Mouse (Mus musculus) heart, adult 2 months (tissue): Measurements from ENCODE around the gene Bsn.

Experiments
- CTCF ChIP-seq: fragments of 200-600 bp; IDR thresholded peaks from 2 replicates; pipeline ENCODE4 v1.8.1; 2022; ENCODE audit warnings: antibody characterized with exemption, mild to moderate bottlenecking, moderate library complexity
- EP300 ChIP-seq: fragments of 200-500 bp; IDR thresholded peaks from 2 replicates; pipeline ENCODE4 v1.6.1; 2011; ENCODE audit warnings: low read depth, low read length, control low read depth; ENCODE audit not compliant: insufficient read depth
- POLR2A ChIP-seq: fragments of 200-500 bp; IDR thresholded peaks from 2 replicates; pipeline ENCODE4 v1.6.1; 2011; ENCODE audit warnings: mild to moderate bottlenecking, low read depth, low read length, control low read depth; ENCODE audit not compliant: insufficient read depth

GRCm38 (mm10) chr9:108051184-108051930, 138.8 kb downstream of the Bsn start:
- no peak for TF ChIP-seq POLR2A
- TF ChIP-seq EP300 = no peak
- TF ChIP-seq CTCF = no peak
